ENCODE assay signal across 22 mouse cellular contexts in the genomic region with DNA sequence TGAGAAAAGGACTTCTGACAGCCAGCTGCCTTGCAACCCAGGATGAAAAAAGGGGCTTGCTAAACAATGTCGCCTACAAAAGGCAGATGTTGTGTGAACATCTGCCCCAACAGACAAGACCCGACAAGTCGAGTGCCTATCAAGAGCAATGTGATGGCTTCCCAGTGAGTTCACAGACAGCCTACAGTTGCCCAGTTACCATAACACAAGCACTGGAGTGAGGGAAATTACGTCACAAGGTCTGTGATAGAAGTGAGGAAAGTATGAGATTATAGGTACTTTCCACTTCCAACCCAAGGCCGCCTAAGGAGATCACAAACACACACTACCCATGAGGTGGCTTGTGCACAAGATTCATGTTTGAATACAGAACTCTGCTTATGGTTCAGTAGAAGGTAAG.
DNase-seq lines count a peak whose midpoint lies in the region; ATAC-seq lines count a peak whose summit lies in the region.
"Had no signal": no experiment of that assay in that cellular context is flagged by ENCODE, and none has a peak within 500 bp of the region (broad histone marks: within the 10 kb centered on the region; RNA-seq: fewer than 3 reads in every experiment).

No protein-coding gene starts in this region.

- H3K27me3 ChIP-seq in midbrain, embryonic 13.5 days = no peaks in the 10 kb centered on the region
- H3K27me3 ChIP-seq: embryonic facial prominence, embryonic 12.5 days; embryonic facial prominence, embryonic 15.5 days; heart, embryonic 13.5 days; hindbrain, embryonic 12.5 days; hindbrain, embryonic 15.5 days had no signal

- DNase-seq in urinary bladder, adult 2 months (ENCODE audit: low spot score) = peak; percentile 5
- DNase-seq in urinary bladder, postnatal 36 days (ENCODE audit: low spot score in 2 of 2) = no peak
- peak; percentile 16 for DNase-seq in induced T-regulatory cell, adult 2 months (ENCODE audit: low read depth)
- no peak for DNase-seq in ovary, adult 18-20 months (ENCODE audit: low spot score)
- DNase-seq: adrenal gland, postnatal 10 days; adrenal gland, postnatal 36 days; cerebellum, adult 2 months; cerebellum, adult 9-11 months; cerebellum, postnatal 25 days; forebrain, postnatal 0 days; gastrocnemius, postnatal 25 days; heart, adult 2 months had no signal

- no peak overlapping the region for H3K9ac ChIP-seq in midbrain, embryonic 13.5 days (replicated peaks)
- H3K9ac ChIP-seq: embryonic facial prominence, embryonic 12.5 days; embryonic facial prominence, embryonic 15.5 days; forebrain, postnatal 0 days; heart, embryonic 13.5 days; hindbrain, embryonic 12.5 days; hindbrain, embryonic 15.5 days had no signal

- H3K27ac ChIP-seq in midbrain, embryonic 13.5 days = no peak overlapping the region
- H3K27ac ChIP-seq: embryonic facial prominence, embryonic 12.5 days; embryonic facial prominence, embryonic 15.5 days; heart, adult 2 months; heart, embryonic 10.5 days; heart, embryonic 13.5 days; hindbrain, embryonic 12.5 days; hindbrain, embryonic 15.5 days had no signal

- peak; percentile 45 for ATAC-seq in CD4-positive, CD25-positive, alpha-beta regulatory T cell, adult 4 months
- ATAC-seq in midbrain, embryonic 13.5 days = no peak
- ATAC-seq: forebrain, embryonic 14.5 days; forebrain, postnatal 0 days; intestine, embryonic 16.5 days had no signal

- H3K36me3 ChIP-seq in midbrain, embryonic 13.5 days = no peaks in the 10 kb centered on the region
- H3K36me3 ChIP-seq: embryonic facial prominence, embryonic 12.5 days; embryonic facial prominence, embryonic 15.5 days; heart, embryonic 10.5 days; heart, embryonic 13.5 days; hindbrain, embryonic 12.5 days; hindbrain, embryonic 15.5 days had no signal

- 78% methylated on average over 5 of the region's 5 CpGs for WGBS in midbrain, embryonic 13.5 days

- H3K4me1 ChIP-seq in midbrain, embryonic 13.5 days (replicated peaks) = no peaks in the 10 kb centered on the region
- H3K4me1 ChIP-seq: embryonic facial prominence, embryonic 15.5 days; heart, embryonic 10.5 days; heart, embryonic 13.5 days; hindbrain, embryonic 12.5 days; hindbrain, embryonic 15.5 days had no signal

- no peak overlapping the region for H3K4me2 ChIP-seq in midbrain, embryonic 13.5 days (replicated peaks)
- H3K4me2 ChIP-seq: embryonic facial prominence, embryonic 12.5 days; embryonic facial prominence, embryonic 15.5 days; heart, embryonic 13.5 days; hindbrain, embryonic 12.5 days; hindbrain, embryonic 15.5 days had no signal

- no peaks in the 10 kb centered on the region for H3K9me3 ChIP-seq in midbrain, embryonic 13.5 days
- H3K9me3 ChIP-seq: embryonic facial prominence, embryonic 12.5 days; embryonic facial prominence, embryonic 15.5 days; heart, embryonic 10.5 days; heart, embryonic 13.5 days; hindbrain, embryonic 12.5 days; hindbrain, embryonic 15.5 days had no signal

- H3K4me3 ChIP-seq in midbrain, embryonic 13.5 days (replicated peaks) = no peak overlapping the region
- H3K4me3 ChIP-seq: embryonic facial prominence, embryonic 12.5 days; embryonic facial prominence, embryonic 15.5 days; heart, adult 2 months; heart, embryonic 10.5 days; heart, embryonic 13.5 days; hindbrain, embryonic 12.5 days; hindbrain, embryonic 15.5 days had no signal

Comparison
In these comparisons a context has a peak if more than half of its experiments do, and no peak if none do; other contexts are left out.
1. DNase-seq: peak in urinary bladder, adult 2 months (single experiment) and induced T-regulatory cell, adult 2 months (single experiment); none in urinary bladder, postnatal 36 days (0 of 2) and ovary, adult 18-20 months (single experiment).